Mouse (Mus musculus) MEL (cell line): ENCODE data around the gene Gria3.

ENCODE experiments used
- CHD2 ChIP-seq: IDR thresholded peaks from 2 replicates; pipeline ENCODE4 v1.6.1; 2011; ENCODE audit warnings: low read length, improper control_type of control experiment
- CTCF ChIP-seq, 3 experiments: IDR thresholded peaks in 2 of 3; conservative IDR thresholded peaks in 1 of 3; 2 replicates each; pipeline ENCODE4 v1.5.1; 2011 to 2012; ENCODE audit warnings: low read length in 3 of 3, low read depth in 2 of 3, mild to moderate bottlenecking in 2 of 3, improper control_type of control experiment in 1 of 3, inconsistent platforms in 1 of 3, mixed read lengths in 1 of 3, moderate library complexity in 1 of 3; ENCODE audit not compliant: control insufficient read depth in 1 of 3, insufficient read depth in 1 of 3, poor library complexity in 1 of 3, severe bottlenecking in 1 of 3
- GATA1 ChIP-seq: IDR thresholded peaks from 2 replicates; pipeline ENCODE4 v1.6.1; 2011; ENCODE audit warnings: low read depth, low read length, improper control_type of control experiment
- MEF2A ChIP-seq: IDR thresholded peaks from 2 replicates; pipeline ENCODE4 v1.6.1; 2014; ENCODE audit warnings: low read depth, mild to moderate bottlenecking, inconsistent platforms, low read length, improper control_type of control experiment; ENCODE audit not compliant: poor library complexity, insufficient replicate concordance, severe bottlenecking; ENCODE audit errors: extremely low read depth
- POLR2A ChIP-seq, 2 experiments: IDR thresholded peaks; 2 replicates each; pipeline ENCODE4 v1.6.1; 2011 to 2012; ENCODE audit warnings: low read length in 2 of 2, mild to moderate bottlenecking in 2 of 2, control low read depth in 1 of 2, improper control_type of control experiment in 1 of 2, low read depth in 1 of 2, moderate library complexity in 1 of 2; ENCODE audit not compliant: control insufficient read depth in 1 of 2, insufficient read depth in 1 of 2, poor library complexity in 1 of 2
- TBP ChIP-seq: IDR thresholded peaks from 2 replicates; pipeline ENCODE4 v1.8.0; 2011; ENCODE audit warnings: low read depth, low read length, improper control_type of control experiment
- USF2 ChIP-seq, 2 experiments: IDR thresholded peaks; 2 replicates each; pipeline ENCODE4 v1.6.1; 2011 to 2012; ENCODE audit warnings: improper control_type of control experiment in 2 of 2, low read length in 2 of 2, borderline replicate concordance in 1 of 2, inconsistent platforms in 1 of 2, low read depth in 1 of 2, mild to moderate bottlenecking in 1 of 2; ENCODE audit not compliant: insufficient read depth in 1 of 2

DNA sequence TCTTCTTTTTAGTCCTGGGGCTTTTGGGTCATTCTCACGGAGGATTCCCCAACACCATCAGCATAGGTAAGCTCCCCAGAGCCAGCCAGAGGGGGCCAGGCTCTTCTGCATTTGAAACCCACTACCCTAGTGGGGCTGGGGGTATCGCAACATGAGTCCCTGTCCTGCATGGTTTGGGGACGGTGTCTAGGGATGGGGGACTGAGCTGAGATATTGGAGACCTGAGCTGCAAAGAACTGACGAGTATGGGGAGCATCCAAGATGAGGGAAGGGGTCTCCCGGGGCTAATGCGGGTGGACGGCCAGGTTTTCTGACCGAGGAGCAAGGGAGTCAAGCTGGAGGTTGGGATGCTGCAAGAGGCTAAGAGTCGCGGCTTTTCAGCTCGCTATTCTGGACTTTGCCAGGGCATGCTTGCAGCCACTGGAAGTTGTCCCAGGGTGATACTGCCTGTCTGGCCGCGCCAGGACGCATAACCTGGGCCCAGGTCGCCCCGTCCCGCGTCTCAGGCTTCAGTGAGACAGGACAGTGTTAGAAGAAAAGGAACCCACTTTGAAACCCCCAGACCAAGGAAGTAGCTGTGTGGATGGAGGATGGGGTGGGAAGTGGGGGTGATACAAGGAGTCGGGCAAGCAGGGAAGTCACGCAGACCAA lies 1.1 kb downstream of the Gria3 start:
- TF ChIP-seq GATA1, result no peak
- no peak for TF ChIP-seq TBP
- TF ChIP-seq POLR2A (IDR thresholded peaks at IDR 0.05; ENCODE audit: control insufficient read depth in 1 of 2, insufficient read depth in 1 of 2, low read depth in 1 of 2, low read length in 2 of 2, poor library complexity in 1 of 2), result no peak
- TF ChIP-seq MEF2A, result no peak
- TF ChIP-seq USF2 (IDR thresholded peaks at IDR 0.05; ENCODE audit: borderline replicate concordance in 1 of 2, insufficient read depth in 1 of 2, low read depth in 1 of 2, low read length in 2 of 2), result no peak
- no peak for TF ChIP-seq CTCF (IDR thresholded peaks at IDR 0.05 in 2 of 3, conservative IDR thresholded peaks at IDR 0.05 in 1 of 3; ENCODE audit: control insufficient read depth in 1 of 3, insufficient read depth in 1 of 3, low read depth in 2 of 3, low read length in 3 of 3, poor library complexity in 1 of 3, severe bottlenecking in 1 of 3)
- TF ChIP-seq CHD2, result no peak
